Mouse (Mus musculus) erythroblast, embryonic 14.5 days (primary cell): ENCODE data around the gene Tnks2. TPM values are rescaled to one million over a fixed set of nuclear protein-coding genes. Genes with fewer than 3 reads are reported as not detected.
"Not testable (repeated sequence)": the region's sequence is repeated elsewhere in the genome, so short reads cannot be mapped to it uniquely, and the experiment has no call there.

Source experiments
- H3K27me3 ChIP-seq: 2 replicates; pipeline ENCODE4 v1.6.1; 2012; ENCODE audit warnings: inconsistent platforms; ENCODE audit not compliant: control insufficient read depth
- H3K36me3 ChIP-seq: 2 replicates; pipeline ENCODE4 v1.6.1; 2012; ENCODE audit warnings: mild to moderate bottlenecking, inconsistent platforms; ENCODE audit not compliant: control insufficient read depth
- H3K4me1 ChIP-seq: 2 replicates; pipeline ENCODE4 v1.6.1; 2012; ENCODE audit warnings: inconsistent platforms; ENCODE audit not compliant: control insufficient read depth
- H3K4me3 ChIP-seq: replicated peaks from 2 replicates; pipeline ENCODE3; 2012; ENCODE audit warnings: moderate library complexity, mild to moderate bottlenecking, inconsistent platforms
- H3K9me3 ChIP-seq: 2 replicates; pipeline ENCODE4 v1.6.1; 2012; ENCODE audit warnings: low read length, inconsistent platforms, mixed read lengths; ENCODE audit not compliant: control insufficient read depth
- GATA1 ChIP-seq: IDR thresholded peaks from 2 replicates; pipeline ENCODE4 v1.6.1; 2012; ENCODE audit warnings: low read length, inconsistent platforms, mixed read lengths
- TAL1 ChIP-seq: IDR thresholded peaks from 3 replicates; pipeline ENCODE4 v1.6.1; 2012; ENCODE audit warnings: low read length, inconsistent platforms, mixed read lengths
- polyA plus RNA-seq: library from polyadenylated mRNA; stranded (reverse); fragments of >175 nt; gene quantifications from 2 replicates; pipeline ENCODE4 v1.2.3, GENCODE M21; 2012

Tnks2 gene
- polyA plus RNA-seq, 1 experiment = 0.34 TPM

GRCm38 (mm10) chr19:36843866-36844265 lies 9.8 kb downstream of the Tnks2 start:
- no peaks in the 10 kb centered on the region for H3K9me3 ChIP-seq
- H3K4me1 ChIP-seq = no peaks in the 10 kb centered on the region; the same call in 1 of the 2 replicates
- no peaks in the 10 kb centered on the region for H3K27me3 ChIP-seq
- H3K4me3 ChIP-seq = no peak overlapping the region
- TF ChIP-seq TAL1 (no peak), GATA1 (no peak)
- H3K36me3 ChIP-seq = peaks cover 50% of the 10 kb centered on the region

- H3K4me3 ChIP-seq = no peak overlapping the region
- TF ChIP-seq GATA1 = no peak
- no peak for TF ChIP-seq TAL1
- H3K36me3 ChIP-seq = peaks cover 53% of the 10 kb centered on the region
- no peaks in the 10 kb centered on the region for H3K4me1 ChIP-seq
- H3K9me3 ChIP-seq = no peaks in the 10 kb centered on the region
- H3K27me3 ChIP-seq = no peaks in the 10 kb centered on the region
These were observed 11.9 kb downstream of the Tnks2 start for GRCm38 (mm10) chr19:36845924-36846323.

- Histone ChIP-seq H3K36me3 (peaks cover 83% of the 10 kb centered on the region), H3K4me3 (no peak overlapping the region), H3K27me3 (no peaks in the 10 kb centered on the region), H3K9me3 (no peaks in the 10 kb centered on the region), H3K4me1 (no peaks in the 10 kb centered on the region)
- TF ChIP-seq GATA1 (no peak), TAL1 (no peak)
These were observed 19.8 kb downstream of the Tnks2 start for GRCm38 (mm10) chr19:36853831-36854230.

- Histone ChIP-seq H3K4me3 (no peak overlapping the region), H3K9me3 (no peaks in the 10 kb centered on the region), H3K4me1 (no peaks in the 10 kb centered on the region), H3K36me3 (peaks cover 91% of the 10 kb centered on the region), H3K27me3 (no peaks in the 10 kb centered on the region)
- TF ChIP-seq GATA1 = no peak
- TF ChIP-seq TAL1 = no peak
These were observed 23.8 kb downstream of the Tnks2 start for GRCm38 (mm10) chr19:36857851-36858250.

GRCm38 (mm10) chr19:36860393-36860792 lies 26.4 kb downstream of the Tnks2 start:
- Histone ChIP-seq H3K4me1 (no peaks in the 10 kb centered on the region), H3K36me3 (peaks cover 86% of the 10 kb centered on the region), H3K4me3 (no peak overlapping the region), H3K9me3 (no peaks in the 10 kb centered on the region), H3K27me3 (no peaks in the 10 kb centered on the region)
- no peak for TF ChIP-seq GATA1
- no peak for TF ChIP-seq TAL1

- Histone ChIP-seq H3K36me3 (peaks cover 76% of the 10 kb centered on the region), H3K9me3 (no peaks in the 10 kb centered on the region), H3K4me1 (no peaks in the 10 kb centered on the region), H3K27me3 (no peaks in the 10 kb centered on the region), H3K4me3 (no peak overlapping the region)
- TF ChIP-seq GATA1 (no peak), TAL1 (no peak)
These were observed 31.9 kb downstream of the Tnks2 start for GRCm38 (mm10) chr19:36865905-36866304.

- TF ChIP-seq TAL1 (no peak), GATA1 (no peak)
These were observed 33.4 kb downstream of the Tnks2 start for GRCm38 (mm10) chr19:36867416-36867815.

GRCm38 (mm10) chr19:36868675-36869074 lies 34.6 kb downstream of the Tnks2 start:
- H3K4me1 ChIP-seq, H3K4me3 ChIP-seq, H3K27me3 ChIP-seq, H3K9me3 ChIP-seq: not testable (repeated sequence)
- peaks cover 78% of the 10 kb centered on the region for H3K36me3 ChIP-seq

More at GRCm38 (mm10) chr19:36867416-36867815, 33.4 kb downstream of the Tnks2 start:
- Histone ChIP-seq H3K4me3 (no peak overlapping the region), H3K36me3 (peaks cover 77% of the 10 kb centered on the region), H3K4me1 (no peaks in the 10 kb centered on the region), H3K27me3 (no peaks in the 10 kb centered on the region), H3K9me3 (no peaks in the 10 kb centered on the region)

GRCm38 (mm10) chr19:36874651-36875050 lies 40.6 kb downstream of the Tnks2 start:
- Histone ChIP-seq H3K36me3 (peaks cover 82% of the 10 kb centered on the region), H3K4me3 (no peak overlapping the region), H3K4me1 (no peaks in the 10 kb centered on the region), H3K27me3 (no peaks in the 10 kb centered on the region), H3K9me3 (no peaks in the 10 kb centered on the region)
- TF ChIP-seq GATA1 (no peak), TAL1 (no peak)

GRCm38 (mm10) chr19:36877329-36877728 lies 43.3 kb downstream of the Tnks2 start:
- TF ChIP-seq TAL1 (no peak), GATA1 (no peak)
- peaks cover 88% of the 10 kb centered on the region for H3K36me3 ChIP-seq
- H3K4me3 ChIP-seq = no peak overlapping the region
- H3K4me1 ChIP-seq = no peaks in the 10 kb centered on the region
- H3K27me3 ChIP-seq = no peaks in the 10 kb centered on the region
- no peaks in the 10 kb centered on the region for H3K9me3 ChIP-seq
